ENCODE assay signal across 18 mouse cellular contexts in the genomic region with DNA sequence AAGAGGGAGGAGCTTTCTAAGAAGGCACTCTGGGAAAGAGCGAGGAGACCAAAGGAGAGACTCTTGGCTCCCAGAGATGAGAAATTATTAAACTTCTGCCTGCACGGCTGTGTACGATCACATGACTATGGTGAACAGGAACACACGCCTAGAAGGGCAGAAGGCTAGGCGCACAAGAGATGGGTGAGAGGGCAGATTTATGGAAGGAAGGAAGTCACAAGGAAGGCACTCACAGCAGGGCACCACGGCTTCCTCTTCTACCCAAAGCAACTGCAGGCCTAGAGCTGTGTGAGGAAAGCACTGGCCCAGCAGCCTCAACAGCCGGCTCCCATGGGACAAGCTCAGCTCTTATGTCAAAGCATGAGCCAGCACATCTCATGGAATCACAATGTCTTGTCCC. TPM values are rescaled to one million over a fixed set of nuclear protein-coding genes. Genes with fewer than 3 reads are reported as not detected.
DNase-seq lines count a peak whose midpoint lies in the region; ATAC-seq lines count a peak whose summit lies in the region.
"Had no signal": no experiment of that assay in that cellular context is flagged by ENCODE, and none has a peak within 500 bp of the region (broad histone marks: within the 10 kb centered on the region; RNA-seq: fewer than 3 reads in every experiment).

No protein-coding gene starts in this region.

- ATAC-seq in hindbrain, embryonic 15.5 days (ENCODE audit: low FRiP score, low read depth), result peak; percentile 25; the same call in 1 of the 2 replicates
- ATAC-seq in hindbrain, embryonic 13.5 days (ENCODE audit: low FRiP score), result no peak
- no peak for ATAC-seq in cerebellum, adult (ENCODE audit: insufficient number of reproducible peaks, low FRiP score, low TSS enrichment)
- ATAC-seq: CD4-positive, CD25-positive, alpha-beta regulatory T cell, adult 4 months; forebrain, embryonic 16.5 days; hindbrain, postnatal 0 days had no signal

- WGBS in hindbrain, embryonic 15.5 days, result 81% methylated on average over 7 of the region's 7 CpGs
- 90% methylated on average over 7 of the region's 7 CpGs for WGBS in hindbrain, embryonic 13.5 days

- DNase-seq in spleen, postnatal 36 days (ENCODE audit: low spot score in 2 of 2), result peak; percentile 34 to 37
- DNase-seq in spleen, adult 12 weeks (ENCODE audit: low spot score), result no peak
- peak; percentile 34 to 61 for DNase-seq in kidney, postnatal 36 days
- DNase-seq in left cerebral cortex, adult 18-20 months (ENCODE audit: low spot score in 2 of 2), result no peak
- no peak for DNase-seq in right cerebral cortex, postnatal 25 days
- DNase-seq: cerebellum, postnatal 14 days; layer of hippocampus, postnatal 36 days; right cerebral cortex, postnatal 14 days; thymus, postnatal 14 days had no signal

- no peaks in the 10 kb centered on the region for H3K9me3 ChIP-seq in hindbrain, embryonic 15.5 days
- no peaks in the 10 kb centered on the region for H3K9me3 ChIP-seq in hindbrain, embryonic 13.5 days
- H3K9me3 ChIP-seq: midbrain, embryonic 10.5 days; neural tube, embryonic 12.5 days had no signal

- peaks cover 15% of the 10 kb centered on the region; the same call in 1 of the 2 replicates for H3K36me3 ChIP-seq in hindbrain, embryonic 15.5 days
- H3K36me3 ChIP-seq in hindbrain, embryonic 13.5 days, result peaks cover 61% of the 10 kb centered on the region

- H3K4me1 ChIP-seq in hindbrain, embryonic 15.5 days (replicated peaks), result peaks cover 11% of the 10 kb centered on the region
- H3K4me1 ChIP-seq in hindbrain, embryonic 13.5 days (replicated peaks), result peaks cover 33% of the 10 kb centered on the region
- H3K4me1 ChIP-seq: midbrain, embryonic 10.5 days; neural tube, embryonic 12.5 days had no signal

- no peak overlapping the region for H3K4me2 ChIP-seq in hindbrain, embryonic 15.5 days
- H3K4me2 ChIP-seq in hindbrain, embryonic 13.5 days, result no peak overlapping the region
- H3K4me2 ChIP-seq: neural tube, embryonic 12.5 days had no signal

- H3K27ac ChIP-seq in hindbrain, embryonic 15.5 days (replicated peaks), result no peak overlapping the region
- H3K27ac ChIP-seq in hindbrain, embryonic 13.5 days, result no peak overlapping the region
- H3K27ac ChIP-seq: hindbrain, postnatal 0 days; liver, embryonic 14.5 days; midbrain, embryonic 10.5 days; neural tube, embryonic 12.5 days had no signal

- H3K4me3 ChIP-seq in hindbrain, embryonic 15.5 days, result no peak overlapping the region
- no peak overlapping the region for H3K4me3 ChIP-seq in hindbrain, embryonic 13.5 days
- H3K4me3 ChIP-seq: midbrain, embryonic 10.5 days; neural tube, embryonic 12.5 days had no signal

- no peak overlapping the region for H3K9ac ChIP-seq in hindbrain, embryonic 15.5 days
- no peak overlapping the region for H3K9ac ChIP-seq in hindbrain, embryonic 13.5 days
- H3K9ac ChIP-seq: liver, embryonic 14.5 days; neural tube, embryonic 12.5 days had no signal

- no peaks in the 10 kb centered on the region for H3K27me3 ChIP-seq in hindbrain, embryonic 15.5 days
- H3K27me3 ChIP-seq in hindbrain, embryonic 13.5 days, result no peaks in the 10 kb centered on the region
- H3K27me3 ChIP-seq: neural tube, embryonic 12.5 days had no signal

RNA-seq across cellular contexts. Expression of a gene that starts 15.0 kb away (rescaled TPM):
- 133 and 142 TPM in 2 replicates for polyA plus RNA-seq in hindbrain, embryonic 15.5 days (2015; fragmentation: Nextera tagmentation; extraction: Ambion mirVana)
- polyA plus RNA-seq in hindbrain, embryonic 13.5 days (2015; fragmentation: Nextera tagmentation; extraction: Ambion mirVana), result 124 and 127 TPM in 2 replicates
- 100 to 1,000 TPM; 244 to 245 TPM for total RNA-seq in left cerebral cortex, adult 18-20 months (2021)

RNA-seq across cellular contexts. Expression of a gene that starts 21.9 kb away (rescaled TPM):
- polyA plus RNA-seq in hindbrain, embryonic 15.5 days (2015; fragmentation: Nextera tagmentation; extraction: Ambion mirVana), result 75.3 and 79.5 TPM in 2 replicates
- polyA plus RNA-seq in hindbrain, embryonic 13.5 days (2015; fragmentation: Nextera tagmentation; extraction: Ambion mirVana), result 68.7 and 71.8 TPM in 2 replicates
- 100 to 1,000 TPM; 269 to 306 TPM for total RNA-seq in left cerebral cortex, adult 18-20 months (2021)

Comparison
In these comparisons a context has a peak if more than half of its experiments do, and no peak if none do; other contexts are left out.
1. DNase-seq: peak in spleen, postnatal 36 days (2 of 2) and kidney, postnatal 36 days (2 of 2); none in spleen, adult 12 weeks (single experiment), left cerebral cortex, adult 18-20 months (0 of 2) and right cerebral cortex, postnatal 25 days (single experiment).